Mouse (Mus musculus) hindlimb bud, embryonic 11.5 days (tissue): ENCODE measurements around the gene Htr6.

Source experiments
- DNase-seq: peaks from one replicate; pipeline ENCODE4 v3.0.0-alpha.2; 2012; ENCODE audit warnings: low read depth, low spot score; ENCODE audit errors: extremely low spot score

Htr6 gene

DNA sequence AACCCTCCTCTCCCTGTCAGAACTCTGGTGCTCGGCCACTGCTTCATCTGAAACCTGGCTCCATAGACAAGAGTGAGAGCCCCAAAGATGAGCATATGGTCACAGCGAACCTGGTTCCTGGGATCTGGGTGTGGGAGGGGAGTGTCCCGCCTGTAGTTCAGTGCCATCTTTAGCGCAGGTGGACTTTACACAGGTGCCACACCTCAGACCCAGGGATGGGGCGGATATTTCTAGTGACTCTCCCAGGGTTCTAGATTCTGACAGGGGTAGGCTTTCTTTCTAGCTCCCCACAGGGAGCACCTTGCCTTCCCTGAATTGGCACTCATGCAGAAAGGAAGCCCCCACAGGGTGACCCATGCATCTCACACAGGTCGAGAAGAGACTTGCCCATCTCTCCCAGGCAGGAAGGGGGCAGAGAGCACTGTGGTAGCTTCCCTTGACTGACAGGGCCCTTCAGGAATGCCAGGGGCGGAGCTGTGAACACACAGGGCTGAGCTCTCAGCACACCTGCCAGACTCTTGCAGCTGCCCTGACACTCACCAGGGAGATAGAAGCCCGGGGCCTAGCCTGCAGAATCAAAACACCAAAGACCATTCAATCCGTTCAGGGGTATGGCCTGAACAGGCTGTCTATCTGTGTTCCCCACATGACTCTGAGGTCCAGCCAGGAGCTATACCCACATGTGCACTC lies 13.8 kb upstream of the Htr6 start:
- no peak for DNase-seq

DNA sequence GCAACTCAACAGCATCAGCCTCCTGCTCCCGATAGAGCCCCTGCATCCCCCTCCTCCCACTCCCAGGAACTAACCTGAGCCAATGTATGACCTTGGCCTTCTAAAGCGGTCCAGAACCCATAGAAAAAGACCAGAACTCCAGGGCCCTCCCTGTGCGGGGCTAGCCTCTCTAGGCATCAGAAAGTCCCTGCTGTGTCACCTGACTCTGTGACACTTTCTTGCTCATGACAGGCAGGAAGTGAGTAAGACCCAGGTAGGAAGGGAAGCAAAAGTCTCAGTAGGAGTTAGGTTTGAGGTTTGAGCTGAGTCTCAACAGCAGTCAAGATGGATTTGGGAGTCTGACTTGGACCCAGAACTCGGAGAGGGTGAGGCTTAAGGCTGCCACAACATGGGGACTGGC lies 11.6 kb upstream of the Htr6 start:
- DNase-seq: no peak

DNA sequence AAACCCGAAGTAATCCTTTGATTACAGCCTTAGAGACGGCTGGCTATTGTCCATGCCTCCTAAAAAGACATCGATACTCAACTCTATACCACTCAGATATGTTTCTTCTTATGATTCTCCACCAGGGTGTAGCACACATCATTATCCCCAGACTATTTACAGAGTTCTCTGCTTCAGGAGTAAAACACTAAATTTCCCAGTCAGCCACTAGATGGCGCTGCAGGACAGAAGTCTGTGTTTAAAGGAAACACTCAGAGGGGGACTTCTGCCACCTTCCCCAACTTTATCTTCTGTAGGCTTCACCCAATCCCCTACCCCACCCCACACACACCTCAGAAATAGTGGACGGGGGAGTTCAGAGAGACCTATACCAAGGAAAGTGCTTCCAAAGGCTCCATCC lies 10.7 kb upstream of the Htr6 start:
- peak; percentile 92 for DNase-seq

DNA sequence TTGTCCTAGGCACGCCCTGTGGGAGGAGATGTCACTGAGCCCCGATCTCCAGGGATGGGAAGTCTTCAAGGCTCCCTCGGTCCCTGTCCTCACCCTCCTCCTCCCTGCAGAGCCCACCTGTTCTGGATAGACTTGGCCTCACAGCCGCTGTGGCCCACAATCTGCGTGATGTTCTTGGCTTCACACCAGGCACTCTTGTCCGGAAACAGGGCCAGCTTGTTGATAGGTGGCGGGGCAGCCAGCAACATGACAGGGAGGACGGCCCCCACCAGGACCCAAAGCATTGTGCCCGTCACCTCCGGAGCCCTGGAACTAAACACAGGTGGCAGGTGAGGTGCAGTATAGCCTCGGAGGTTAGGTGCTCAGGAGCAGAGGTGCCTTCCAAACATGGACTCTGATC lies 10.0 kb upstream of the Htr6 start:
- DNase-seq: no peak

DNA sequence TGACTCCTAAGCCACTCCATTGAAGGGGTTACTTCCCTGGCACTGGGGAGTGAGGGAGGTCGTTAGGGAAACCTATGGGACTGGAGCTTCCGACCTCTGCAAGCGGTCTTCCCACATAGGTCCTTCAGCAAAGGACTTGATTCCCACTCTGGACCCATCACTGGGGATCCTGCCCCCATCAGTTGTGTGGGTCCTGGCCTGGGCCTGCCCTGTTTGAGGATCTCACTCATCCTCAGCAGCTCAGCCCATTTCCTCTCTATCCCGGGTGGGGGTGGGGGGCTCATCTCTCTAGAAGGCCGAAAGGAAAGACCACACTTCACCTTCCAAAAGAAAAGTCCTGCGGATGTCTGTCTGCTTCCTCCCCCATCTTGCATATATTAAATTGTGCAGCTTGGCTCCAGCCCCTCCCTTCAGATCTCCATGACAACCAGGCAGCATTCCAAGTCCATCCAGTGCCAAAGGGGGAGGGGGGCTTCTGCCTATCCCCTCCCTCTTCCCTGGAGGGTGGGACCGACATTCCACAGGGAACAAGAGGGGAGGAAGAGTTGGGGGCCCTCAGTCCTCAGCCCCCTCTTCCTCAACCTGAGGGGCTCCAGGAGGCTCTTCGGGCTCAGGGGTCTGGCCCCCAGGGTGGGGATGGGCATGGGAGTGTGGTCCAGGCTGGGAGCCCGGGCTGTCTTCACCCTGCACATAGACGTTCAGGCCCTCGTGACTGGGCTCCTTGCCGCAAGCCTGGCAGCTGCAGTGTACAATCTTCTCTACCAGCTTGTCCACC lies 7.6 kb upstream of the Htr6 start:
- DNase-seq: no peak

DNA sequence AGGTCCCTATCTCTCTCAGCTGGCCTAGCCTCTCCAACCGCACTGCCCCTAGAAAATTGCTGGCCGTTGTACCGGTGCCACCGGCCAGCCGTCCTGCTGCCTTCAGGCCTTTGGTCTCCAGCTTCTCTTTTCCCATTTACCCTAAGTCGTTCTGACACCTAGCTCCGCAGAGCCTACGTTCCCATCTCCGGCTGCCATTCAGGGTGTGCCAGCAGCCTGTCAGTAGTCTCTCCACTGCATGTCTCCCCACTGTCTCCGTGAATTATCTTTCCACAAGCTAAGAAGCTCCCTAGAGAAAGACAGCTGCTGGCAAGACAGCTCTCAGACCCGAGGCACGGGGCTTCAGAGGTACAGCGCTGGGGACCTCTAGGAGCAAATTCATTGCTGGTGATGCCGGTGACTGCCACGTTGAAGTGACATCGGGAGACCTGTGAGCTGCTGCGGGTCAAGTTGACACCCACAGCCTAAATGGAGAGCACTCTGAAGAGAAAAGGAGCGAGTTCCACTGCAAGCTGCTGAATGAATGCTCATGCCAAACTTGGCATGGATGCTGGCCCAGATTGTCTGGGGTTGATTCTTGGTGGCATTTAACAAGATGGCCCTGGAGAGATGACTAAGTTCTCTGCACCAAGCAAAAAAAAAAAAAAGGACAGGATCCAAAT lies 6.0 kb upstream of the Htr6 start:
- no peak for DNase-seq

DNA sequence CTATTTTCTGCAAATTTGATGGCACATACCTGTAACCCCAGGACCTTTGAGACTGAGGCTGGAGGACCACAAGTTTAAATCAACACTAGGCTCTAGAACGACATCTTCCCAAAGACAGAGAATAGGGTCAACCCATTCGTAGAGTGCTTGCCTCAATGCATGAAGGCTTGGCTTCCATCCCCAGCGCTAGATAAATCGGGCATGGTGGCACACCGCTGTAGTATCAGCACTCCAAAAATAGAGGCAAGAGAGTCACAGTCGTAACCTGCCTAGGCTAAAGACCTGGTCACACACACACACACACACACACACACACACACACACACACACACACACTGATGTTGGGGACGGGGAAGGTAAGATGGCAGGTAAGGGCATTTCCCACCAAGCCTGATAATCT lies 4.9 kb upstream of the Htr6 start:
- DNase-seq: no peak

DNA sequence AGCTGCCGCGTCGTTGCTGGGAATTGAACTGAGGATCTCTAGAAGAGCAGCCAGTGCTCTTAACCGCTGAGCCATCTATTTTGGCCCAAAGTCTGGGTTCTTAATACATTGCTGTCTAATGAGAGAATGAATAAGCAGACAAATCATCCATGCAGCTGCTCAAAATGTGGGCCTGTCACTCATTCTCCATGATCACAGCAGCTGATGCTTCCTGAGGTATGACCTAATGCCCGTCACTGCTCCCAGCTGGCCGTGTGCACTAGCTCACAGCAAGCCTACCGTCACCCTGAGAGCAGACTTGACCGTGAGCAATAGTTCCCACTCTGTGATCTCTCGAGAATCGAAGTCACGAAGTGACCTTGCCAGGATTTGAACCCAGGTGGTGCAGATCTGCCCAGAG lies 4.1 kb upstream of the Htr6 start:
- DNase-seq: no peak

DNA sequence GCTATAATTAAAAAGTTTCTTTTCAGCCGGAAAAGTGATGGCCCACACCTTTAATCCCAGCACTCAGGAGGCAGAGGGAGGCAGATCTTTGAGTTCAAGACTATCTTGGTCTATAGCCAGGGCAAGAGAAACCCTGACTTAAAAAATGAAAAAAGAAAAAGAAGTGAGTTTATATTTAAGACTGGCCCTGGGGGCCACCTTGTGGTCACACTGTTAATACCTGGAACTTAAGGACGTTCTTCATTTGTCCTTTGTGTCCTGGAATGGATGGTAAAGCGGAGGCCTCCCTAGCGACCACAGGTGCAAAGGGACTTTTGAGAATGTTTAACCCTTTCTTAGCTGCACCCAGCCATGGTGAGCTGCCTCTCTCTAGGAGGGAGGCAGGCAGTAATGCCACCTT lies 3.4 kb upstream of the Htr6 start:
- DNase-seq: no peak

DNA sequence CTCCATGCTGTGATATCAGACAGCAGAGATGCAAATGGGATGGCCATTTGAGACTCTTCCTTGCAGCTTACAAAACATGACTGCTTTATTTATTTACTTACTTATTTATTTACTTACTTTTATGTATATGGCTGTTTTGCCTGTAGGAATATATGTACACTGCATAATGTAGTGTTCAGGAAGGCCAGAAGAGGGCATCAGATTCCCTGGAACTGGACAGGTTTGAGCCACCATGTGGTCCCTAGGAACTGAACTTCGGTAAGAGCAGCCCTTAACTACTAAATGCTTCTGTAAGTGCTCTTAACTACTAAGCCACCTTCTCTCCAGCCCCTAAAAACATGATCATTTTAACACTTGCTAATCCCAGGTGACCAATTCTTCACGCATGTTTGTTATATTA lies 2.9 kb upstream of the Htr6 start:
- no peak for DNase-seq

DNA sequence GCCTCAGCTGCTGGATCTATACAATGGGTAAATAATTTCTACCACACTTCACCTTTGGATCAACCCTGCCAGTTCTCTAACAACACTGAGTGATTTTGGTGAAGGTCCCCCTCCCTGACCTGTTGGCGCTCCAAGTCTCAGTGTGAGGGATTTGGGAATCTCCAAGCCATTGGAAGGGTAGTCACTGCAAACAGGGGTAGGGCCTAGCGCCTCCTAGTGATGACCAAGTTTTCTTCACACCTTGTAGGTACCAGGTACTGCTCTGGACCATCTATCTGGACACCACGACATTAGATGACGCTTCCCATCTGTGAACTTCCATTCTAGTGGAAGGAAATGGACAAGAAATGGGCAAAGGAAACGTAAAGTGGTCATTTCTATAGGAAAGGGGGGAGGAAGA lies 545 bp upstream of the Htr6 start:
- DNase-seq: no peak

DNA sequence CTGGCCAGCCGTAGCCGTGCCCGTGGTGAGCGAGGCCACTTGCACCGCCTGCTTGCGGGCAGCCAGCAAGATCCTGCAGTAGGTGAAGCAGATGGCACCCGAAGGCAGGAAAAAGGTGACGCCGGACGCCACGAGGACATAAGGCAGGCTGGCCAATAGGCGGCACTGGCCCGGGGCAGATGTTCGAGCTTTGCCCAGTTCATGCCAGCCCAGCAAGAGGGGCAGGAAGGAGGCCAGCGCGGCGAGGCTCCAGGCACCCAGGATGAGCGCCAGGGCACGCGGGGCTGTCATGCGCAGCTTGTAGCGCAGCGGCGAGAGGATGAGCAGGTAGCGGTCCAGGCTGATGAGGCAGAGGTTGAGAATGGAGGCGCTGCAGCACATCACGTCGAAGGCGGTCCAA lies 1.3 kb downstream of the Htr6 start:
- DNase-seq: no peak

DNA sequence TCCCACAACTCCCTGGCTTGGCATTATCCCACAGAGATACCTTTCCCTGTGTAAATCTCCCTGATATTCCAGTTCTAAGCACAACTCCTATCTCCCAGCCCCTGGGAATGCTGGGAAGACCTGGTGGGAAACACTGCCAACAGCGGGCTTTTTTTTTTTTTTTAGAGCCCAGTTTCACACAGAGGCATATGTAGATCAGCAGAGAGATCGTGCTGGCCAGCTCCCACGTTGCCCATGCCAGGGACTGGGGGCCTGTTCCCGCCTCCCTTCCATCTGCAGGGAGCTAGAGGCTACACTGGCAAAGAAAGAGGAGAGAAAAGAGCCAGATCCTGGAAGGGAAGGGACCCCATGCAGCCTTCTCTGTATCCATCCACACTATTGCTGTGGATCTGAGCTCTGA lies 7.1 kb downstream of the Htr6 start:
- no peak for DNase-seq

DNA sequence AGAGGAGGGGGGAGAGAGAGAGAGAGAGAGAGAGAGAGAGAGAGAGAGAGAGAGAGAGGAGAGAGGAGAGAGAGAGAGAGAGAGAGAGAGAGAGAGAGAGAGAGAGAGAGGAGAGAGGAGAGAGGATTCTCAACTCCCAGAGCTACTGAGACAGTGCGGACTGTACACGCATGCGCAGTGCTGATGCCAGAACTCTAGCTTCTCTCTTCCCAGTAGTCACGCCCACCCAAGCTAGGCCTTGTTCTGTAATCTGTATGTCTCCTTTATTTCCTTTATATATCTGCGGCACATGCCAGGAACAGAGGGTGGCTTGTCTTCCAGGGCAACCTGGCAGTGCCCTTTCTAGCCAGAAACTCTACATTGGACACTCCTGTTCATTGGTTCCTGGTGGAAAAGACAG lies 10.5 kb downstream of the Htr6 start:
- DNase-seq: no peak

DNA sequence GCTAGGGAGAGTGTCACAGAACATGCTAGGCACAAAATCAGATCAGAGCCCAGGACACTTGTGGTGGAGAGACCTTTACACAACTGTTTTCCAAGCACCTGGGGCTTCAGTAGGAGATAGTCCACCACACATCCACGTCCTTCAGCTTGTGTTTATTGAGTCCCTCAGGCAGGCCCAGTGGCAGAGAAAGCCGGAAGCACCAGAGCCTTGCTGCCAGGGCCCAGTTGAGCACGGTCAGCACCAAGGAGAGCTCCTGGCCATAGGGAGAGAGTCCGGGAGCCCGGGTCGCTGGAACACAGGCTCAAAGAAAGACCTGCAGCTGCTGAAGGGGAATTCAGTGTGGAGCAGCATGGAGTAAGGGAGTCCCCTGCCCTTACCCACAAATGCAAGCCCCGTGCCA lies 15.8 kb downstream of the Htr6 start:
- peak; percentile 35 for DNase-seq

DNA sequence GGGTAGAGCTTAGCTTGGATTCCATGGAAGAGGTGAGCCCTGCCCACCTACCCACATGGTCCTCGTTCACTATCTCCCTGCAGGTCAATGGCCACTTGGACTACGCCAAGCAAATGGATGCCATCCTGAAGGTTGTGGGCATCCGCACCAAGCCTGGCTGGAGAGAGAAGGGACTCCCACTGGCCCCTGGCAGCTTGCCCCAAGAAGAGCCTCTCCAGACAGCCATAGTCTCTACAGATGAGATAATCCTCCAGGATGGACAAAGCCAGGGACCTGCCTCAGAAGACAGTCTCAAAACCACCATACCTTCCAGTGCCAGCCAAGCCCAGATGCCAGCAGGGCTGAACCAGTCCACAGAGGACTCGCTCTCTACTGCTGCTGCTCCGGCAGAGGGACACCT lies 17.3 kb downstream of the Htr6 start:
- DNase-seq: no peak

DNA sequence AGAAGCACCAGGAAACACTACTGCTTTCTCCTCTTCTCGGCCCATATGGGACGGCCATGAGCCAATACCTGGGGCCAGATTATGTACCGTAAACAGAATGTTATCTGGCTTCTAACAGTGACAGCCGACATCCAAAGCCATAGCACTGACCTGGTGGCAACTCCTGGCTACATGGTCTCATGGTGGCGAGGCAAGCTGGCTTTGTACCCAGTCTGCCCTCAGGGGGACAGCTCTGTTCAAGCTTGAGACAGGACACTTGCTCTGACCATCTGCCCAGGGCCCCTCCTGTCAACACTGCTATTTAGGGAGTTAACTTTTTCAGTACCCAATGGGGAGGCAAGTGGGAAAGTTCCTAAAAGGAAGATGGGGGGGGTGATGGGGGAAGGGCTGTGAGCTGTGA lies 18.1 kb downstream of the Htr6 start:
- no peak for DNase-seq

DNA sequence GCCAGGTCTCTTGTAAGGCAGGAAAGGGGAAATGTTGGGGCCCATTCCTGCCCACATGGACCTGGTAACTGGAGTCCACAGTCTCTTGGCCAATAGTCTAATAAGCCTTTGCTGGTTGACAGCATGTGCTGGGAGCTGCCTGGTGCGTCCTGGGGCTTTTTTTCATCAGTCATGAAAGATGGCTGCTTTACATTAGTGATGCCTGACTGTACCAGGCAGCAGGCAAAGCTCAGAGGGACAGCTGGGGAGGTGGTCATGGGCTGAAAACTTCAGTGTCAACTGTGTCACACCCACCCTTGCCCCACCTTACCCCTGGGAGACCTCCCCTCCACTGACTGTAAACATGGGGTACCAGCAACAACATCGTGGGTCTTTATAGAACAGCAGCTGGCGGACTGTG lies 19.6 kb downstream of the Htr6 start:
- DNase-seq: no peak

DNA sequence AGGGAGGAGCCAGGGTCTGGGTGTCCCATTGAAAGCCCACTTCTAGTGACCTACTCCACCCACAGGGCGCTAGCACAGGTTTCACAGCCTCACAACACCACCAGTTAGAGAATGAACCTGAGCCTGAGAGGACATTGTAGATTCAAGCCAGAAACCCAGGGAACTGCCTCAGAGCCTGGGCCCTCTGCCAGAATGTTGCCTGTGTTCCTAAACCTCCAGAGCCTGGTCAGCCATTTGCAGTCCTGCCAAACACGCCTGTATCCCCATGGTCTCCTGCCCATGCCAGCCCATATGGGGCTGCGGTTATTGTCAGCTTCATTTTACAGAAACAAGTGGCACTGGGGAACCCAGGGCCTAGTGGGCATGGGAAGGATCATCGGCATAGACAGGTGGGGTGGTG lies 20.0 kb downstream of the Htr6 start:
- DNase-seq: no peak

DNA sequence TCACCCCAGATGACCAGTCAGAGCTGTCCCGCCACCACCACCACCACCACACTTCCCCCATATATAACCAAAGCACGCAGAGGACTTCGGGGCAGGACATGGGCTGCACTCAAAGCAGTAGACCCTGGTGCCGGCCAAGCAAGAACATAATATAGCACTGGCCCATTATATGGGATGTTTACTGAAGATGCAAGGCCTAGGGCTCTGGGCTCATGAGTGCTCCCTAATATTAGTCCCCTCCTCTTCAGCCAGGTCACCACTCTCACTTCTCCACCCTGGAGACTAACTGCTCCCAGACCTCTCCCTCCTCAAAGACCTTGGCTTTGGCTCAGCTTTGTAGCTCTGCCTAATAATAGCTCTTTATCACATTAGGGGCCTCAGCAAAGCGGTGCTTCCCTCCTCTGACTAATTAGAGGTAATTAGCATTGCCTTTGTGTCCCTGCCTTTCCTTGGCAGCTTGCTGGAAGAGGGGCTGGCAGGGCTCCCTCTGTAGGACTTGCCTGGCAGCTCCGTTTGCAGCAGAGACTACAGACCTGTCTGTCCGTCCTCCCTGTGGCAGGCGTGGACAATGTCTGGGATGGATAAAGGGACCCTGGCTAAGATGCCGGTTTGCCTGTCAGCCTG lies 21.0 kb downstream of the Htr6 start:
- no peak for DNase-seq

DNA sequence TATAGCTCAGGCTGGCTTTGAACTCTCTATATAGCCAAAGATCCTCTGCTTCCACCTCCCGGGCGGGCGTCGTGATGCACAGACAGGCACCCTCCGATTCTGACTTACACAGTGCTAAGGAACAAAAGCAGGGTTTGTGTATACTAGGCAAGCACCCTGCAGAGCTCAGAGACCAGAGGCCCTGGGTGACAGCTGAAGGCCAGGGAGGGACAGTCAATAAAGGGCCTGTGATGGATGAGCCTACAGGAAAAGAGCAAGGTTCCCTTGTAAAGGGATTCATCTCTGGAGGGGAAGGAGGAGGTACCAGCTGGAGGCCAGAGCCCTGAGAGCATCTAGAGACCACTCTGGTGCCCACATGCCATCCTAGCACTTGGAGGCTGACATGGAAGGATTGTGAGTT lies 22.0 kb downstream of the Htr6 start:
- DNase-seq: no peak

DNA sequence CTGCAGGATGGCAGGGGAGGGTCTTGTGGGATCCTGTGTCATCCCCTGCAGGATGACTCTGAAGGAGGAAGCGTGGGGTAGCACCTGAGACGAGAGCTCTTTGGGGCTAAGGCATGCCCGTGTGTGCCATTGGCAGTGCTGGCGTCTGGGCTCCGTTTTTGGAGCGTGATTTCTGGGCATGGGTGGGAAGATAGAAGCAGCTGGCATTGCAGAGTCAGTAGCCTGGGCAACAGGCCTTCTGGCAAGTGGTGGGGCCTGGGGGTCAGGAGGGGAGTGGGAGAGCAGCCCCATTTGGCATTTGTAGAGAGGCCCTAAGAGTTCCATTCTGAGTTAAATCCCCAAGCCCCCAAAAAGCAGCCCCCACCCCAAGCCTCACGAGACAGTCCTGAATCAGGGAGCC lies 22.6 kb downstream of the Htr6 start:
- no peak for DNase-seq
